Mouse (Mus musculus): Measurements from ENCODE around the gene Actr8. TPM values are rescaled to one million over a fixed set of nuclear protein-coding genes. Genes with fewer than 3 reads are reported as not detected.

The Actr8 gene
- polyA plus RNA-seq, 1 experiment from 2014 or later, result 60.0 TPM

DNA sequence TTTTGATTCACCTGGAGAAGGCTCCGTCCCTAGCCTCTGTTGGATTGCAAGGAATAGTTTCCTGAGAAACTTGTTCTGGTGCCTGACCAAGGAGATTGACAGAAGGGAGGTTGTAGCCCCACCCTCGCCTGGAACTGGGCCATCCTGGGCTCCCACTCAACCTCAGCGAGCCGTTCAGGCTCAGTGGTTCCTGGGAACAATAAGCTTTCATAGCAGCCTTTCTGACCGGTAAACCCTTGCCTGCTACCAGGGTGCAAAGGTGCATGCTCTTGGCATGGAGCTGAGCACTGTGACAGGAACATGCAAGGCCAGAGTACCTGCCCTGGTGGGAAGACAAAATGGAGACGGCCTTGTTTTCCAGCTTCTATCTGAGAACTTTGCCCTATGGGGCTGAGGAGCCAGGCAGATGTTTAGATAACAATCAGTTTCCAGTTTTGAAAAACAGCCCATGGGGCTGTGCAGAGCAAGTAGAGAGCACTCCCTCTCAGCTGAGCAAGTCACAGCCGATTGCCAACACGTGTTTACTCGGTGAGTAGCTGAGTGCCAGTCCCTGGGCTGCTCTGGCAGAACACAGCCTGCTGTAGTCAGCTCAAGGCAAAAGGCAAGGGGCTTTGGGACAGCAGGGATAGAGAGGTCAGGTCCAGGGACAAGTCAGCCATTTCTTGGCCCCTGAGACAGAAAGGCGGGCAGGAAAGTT is 31.9 kb downstream of the Actr8 start:
- no peak overlapping the region for H3K27ac ChIP-seq
- 66% methylated on average over 10 of the region's 10 CpGs for WGBS

GRCm38 (mm10) chr14:30011886-30012560 is 33.9 kb downstream of the Actr8 start:
- Histone ChIP-seq H3K4me2 (replicated peaks) (no peak overlapping the region), H3K36me3 (replicated peaks; ENCODE audit: control insufficient read depth, insufficient read depth) (no peaks in the 10 kb centered on the region), H3K27me3 (ENCODE audit: control insufficient read depth, insufficient read depth, low read length) (peaks cover 22% of the 10 kb centered on the region), H3K4me3 (replicated peaks; ENCODE audit: low read length) (no peak overlapping the region), H3K27ac (no peak overlapping the region), H3K4me1 (replicated peaks; ENCODE audit: control insufficient read depth, insufficient read depth, low read length) (peaks cover 10% of the 10 kb centered on the region; the same call in 1 of the 2 replicates), H3K9ac (no peak overlapping the region), H3K9me3 (ENCODE audit: control insufficient read depth, low read length) (no peaks in the 10 kb centered on the region)
- WGBS, result 77% methylated on average over 10 of the region's 10 CpGs
- ATAC-seq (ENCODE audit: low FRiP score) (peak; percentile 24; the same call in 1 of the 2 replicates), DNase-seq (ENCODE audit: low spot score) (no peak)

More for the DNA sequence above, 31.9 kb downstream of the Actr8 start:
- DNase-seq (ENCODE audit: low spot score), result no peak
- Histone ChIP-seq H3K27me3 (ENCODE audit: control insufficient read depth, insufficient read depth, low read length) (peaks cover 22% of the 10 kb centered on the region), H3K4me2 (replicated peaks) (no peak overlapping the region), H3K9ac (no peak overlapping the region), H3K4me1 (replicated peaks; ENCODE audit: control insufficient read depth, insufficient read depth, low read length) (peaks cover 10% of the 10 kb centered on the region; the same call in 1 of the 2 replicates), H3K4me3 (replicated peaks; ENCODE audit: low read length) (no peak overlapping the region), H3K36me3 (replicated peaks; ENCODE audit: control insufficient read depth, insufficient read depth) (no peaks in the 10 kb centered on the region), H3K9me3 (ENCODE audit: control insufficient read depth, low read length) (no peaks in the 10 kb centered on the region)
- ATAC-seq (ENCODE audit: low FRiP score), result no peak; the same call in 1 of the 2 replicates

- ATAC-seq (ENCODE audit: low FRiP score), result no peak
- Histone ChIP-seq H3K9ac (no peak overlapping the region), H3K27ac (no peak overlapping the region), H3K4me1 (replicated peaks; ENCODE audit: control insufficient read depth, insufficient read depth, low read length) (no peaks in the 10 kb centered on the region), H3K9me3 (ENCODE audit: control insufficient read depth, low read length) (no peaks in the 10 kb centered on the region), H3K36me3 (replicated peaks; ENCODE audit: control insufficient read depth, insufficient read depth) (no peaks in the 10 kb centered on the region), H3K4me3 (replicated peaks; ENCODE audit: low read length) (no peak overlapping the region), H3K4me2 (replicated peaks) (no peak overlapping the region), H3K27me3 (ENCODE audit: control insufficient read depth, insufficient read depth, low read length) (0 out of 2 replicates have a peak, but pooled peaks cover 6% of the 10 kb centered on the region)
- DNase-seq (ENCODE audit: low spot score), result no peak
- 75% methylated on average over 10 of the region's 10 CpGs for WGBS
Observed at GRCm38 (mm10) chr14:30014487-30014886, 36.4 kb downstream of the Actr8 start.

DNA sequence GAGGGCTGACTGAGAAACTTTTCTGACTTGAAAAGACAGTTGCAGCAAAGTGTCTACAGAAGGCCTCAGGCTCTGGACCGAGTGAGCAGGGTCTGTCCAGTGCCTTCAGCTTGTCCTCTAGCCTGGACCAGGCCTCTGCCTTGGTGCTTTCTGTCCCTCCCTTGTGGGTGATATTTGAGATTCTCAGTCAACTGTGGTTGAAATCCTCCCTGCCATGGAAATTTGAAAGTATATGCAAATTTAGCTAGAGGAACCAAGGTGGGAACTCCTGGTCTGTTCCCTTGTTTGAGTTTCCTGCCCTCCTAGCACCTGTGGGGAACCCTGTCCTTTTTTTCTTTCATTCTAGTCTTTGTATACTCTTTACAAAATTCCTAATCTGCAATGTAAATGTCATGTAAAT is 36.9 kb downstream of the Actr8 start:
- H3K27ac ChIP-seq, result no peak overlapping the region
- 0 out of 2 replicates have a peak, but pooled peaks cover 1% of the 10 kb centered on the region for H3K27me3 ChIP-seq (ENCODE audit: control insufficient read depth, insufficient read depth, low read length)
- 76% methylated on average over 1 of the region's 1 CpGs for WGBS
- H3K9me3 ChIP-seq (ENCODE audit: control insufficient read depth, low read length), result no peaks in the 10 kb centered on the region
- H3K4me3 ChIP-seq (replicated peaks; ENCODE audit: low read length), result no peak overlapping the region
- no peak for DNase-seq (ENCODE audit: low spot score)
- no peak overlapping the region for H3K9ac ChIP-seq
- no peaks in the 10 kb centered on the region for H3K36me3 ChIP-seq (replicated peaks; ENCODE audit: control insufficient read depth, insufficient read depth)
- no peaks in the 10 kb centered on the region for H3K4me1 ChIP-seq (replicated peaks; ENCODE audit: control insufficient read depth, insufficient read depth, low read length)
- no peak overlapping the region for H3K4me2 ChIP-seq (replicated peaks)
- ATAC-seq (ENCODE audit: low FRiP score), result no peak

DNA sequence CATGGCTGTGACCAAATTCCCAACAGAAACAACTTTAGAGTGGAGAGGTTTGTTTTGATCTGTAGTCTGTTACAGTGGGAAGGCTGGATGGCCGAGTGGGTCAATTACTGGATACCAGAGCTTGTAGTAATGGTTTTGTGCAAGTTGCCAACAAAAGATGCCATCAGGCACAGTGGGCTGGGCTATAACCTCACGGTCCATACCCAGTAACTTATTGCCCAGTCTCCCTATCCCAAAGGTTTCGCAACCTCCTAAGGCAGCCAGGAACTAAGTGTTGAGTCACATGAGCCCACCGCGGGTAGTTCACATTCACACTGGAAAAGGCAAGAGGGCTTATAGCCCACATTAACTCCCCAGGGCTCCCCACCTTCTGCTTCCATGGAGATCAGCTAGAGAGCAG is 38.5 kb downstream of the Actr8 start:
- Histone ChIP-seq H3K4me2 (replicated peaks) (no peak overlapping the region), H3K4me1 (replicated peaks; ENCODE audit: control insufficient read depth, insufficient read depth, low read length) (no peaks in the 10 kb centered on the region), H3K4me3 (replicated peaks; ENCODE audit: low read length) (no peak overlapping the region), H3K9me3 (ENCODE audit: control insufficient read depth, low read length) (no peaks in the 10 kb centered on the region), H3K9ac (no peak overlapping the region), H3K36me3 (replicated peaks; ENCODE audit: control insufficient read depth, insufficient read depth) (no peaks in the 10 kb centered on the region), H3K27me3 (ENCODE audit: control insufficient read depth, insufficient read depth, low read length) (no peaks in the 10 kb centered on the region), H3K27ac (no peak overlapping the region)
- 93% methylated on average over 5 of the region's 5 CpGs for WGBS
- no peak for ATAC-seq (ENCODE audit: low FRiP score)
- DNase-seq (ENCODE audit: low spot score), result no peak

DNA sequence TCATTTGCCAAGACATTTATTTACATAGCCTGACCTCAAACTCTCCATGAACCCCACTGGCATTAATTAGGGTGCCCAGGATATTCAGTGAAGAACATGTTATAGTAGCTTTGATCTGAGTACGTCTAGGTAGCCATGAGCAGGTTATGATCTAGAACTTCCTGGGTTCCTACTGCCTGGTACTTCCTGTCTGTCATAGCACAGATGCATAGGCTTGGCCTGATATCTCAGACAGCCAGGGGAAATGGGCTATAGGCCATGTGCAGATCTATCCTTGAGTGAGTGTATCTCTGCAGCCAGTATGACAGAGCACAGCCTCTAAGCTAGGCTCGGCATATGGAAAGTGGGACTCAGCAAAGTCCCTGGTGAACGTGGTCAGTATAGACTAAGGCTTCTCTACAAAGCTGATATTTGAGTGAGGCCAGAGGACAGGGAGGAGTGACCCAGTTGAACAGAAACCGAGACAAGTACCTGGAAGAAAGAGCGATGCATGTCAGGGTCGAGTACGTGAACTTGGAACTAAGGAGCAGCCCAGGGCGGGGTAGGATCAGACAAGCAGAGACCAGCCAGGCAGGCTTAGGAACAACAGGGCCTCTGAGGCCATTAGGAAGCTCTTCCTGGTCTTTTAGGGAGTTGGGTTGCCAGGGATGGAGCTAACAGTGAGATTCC is 39.8 kb downstream of the Actr8 start:
- 93% methylated on average over 8 of the region's 8 CpGs for WGBS
- Histone ChIP-seq H3K9ac (no peak overlapping the region), H3K27me3 (ENCODE audit: control insufficient read depth, insufficient read depth, low read length) (no peaks in the 10 kb centered on the region)

GRCm38 (mm10) chr14:30018463-30018801 is 40.3 kb downstream of the Actr8 start:
- no peak overlapping the region for H3K4me3 ChIP-seq (replicated peaks; ENCODE audit: low read length)
- H3K4me2 ChIP-seq (replicated peaks), result no peak overlapping the region
- no peaks in the 10 kb centered on the region for H3K27me3 ChIP-seq (ENCODE audit: control insufficient read depth, insufficient read depth, low read length)
- no peaks in the 10 kb centered on the region for H3K9me3 ChIP-seq (ENCODE audit: control insufficient read depth, low read length)
- ATAC-seq (ENCODE audit: low FRiP score) (no peak), DNase-seq (ENCODE audit: low spot score) (no peak)
- H3K27ac ChIP-seq, result no peak overlapping the region
- no peaks in the 10 kb centered on the region for H3K36me3 ChIP-seq (replicated peaks; ENCODE audit: control insufficient read depth, insufficient read depth)
- H3K9ac ChIP-seq, result no peak overlapping the region
- no peaks in the 10 kb centered on the region for H3K4me1 ChIP-seq (replicated peaks; ENCODE audit: control insufficient read depth, insufficient read depth, low read length)
- 86% methylated on average over 4 of the region's 4 CpGs for WGBS

More for the DNA sequence above, 39.8 kb downstream of the Actr8 start:
- Histone ChIP-seq H3K4me2 (replicated peaks) (no peak overlapping the region), H3K4me1 (replicated peaks; ENCODE audit: control insufficient read depth, insufficient read depth, low read length) (no peaks in the 10 kb centered on the region), H3K9me3 (ENCODE audit: control insufficient read depth, low read length) (no peaks in the 10 kb centered on the region), H3K36me3 (replicated peaks; ENCODE audit: control insufficient read depth, insufficient read depth) (no peaks in the 10 kb centered on the region), H3K27ac (no peak overlapping the region), H3K4me3 (replicated peaks; ENCODE audit: low read length) (no peak overlapping the region)
- ATAC-seq (ENCODE audit: low FRiP score), result no peak
- no peak for DNase-seq (ENCODE audit: low spot score)

- no peak overlapping the region for H3K9ac ChIP-seq
- H3K9me3 ChIP-seq (ENCODE audit: control insufficient read depth, low read length), result no peaks in the 10 kb centered on the region
- H3K4me1 ChIP-seq (replicated peaks; ENCODE audit: control insufficient read depth, insufficient read depth, low read length), result no peaks in the 10 kb centered on the region
- H3K36me3 ChIP-seq (replicated peaks; ENCODE audit: control insufficient read depth, insufficient read depth), result no peaks in the 10 kb centered on the region
- ATAC-seq (ENCODE audit: low FRiP score) (no peak), DNase-seq (ENCODE audit: low spot score) (no peak)
- H3K27me3 ChIP-seq (ENCODE audit: control insufficient read depth, insufficient read depth, low read length), result no peaks in the 10 kb centered on the region
- 96% methylated on average over 6 of the region's 6 CpGs for WGBS
- no peak overlapping the region for H3K4me2 ChIP-seq (replicated peaks)
- no peak overlapping the region for H3K27ac ChIP-seq
- H3K4me3 ChIP-seq (replicated peaks; ENCODE audit: low read length), result no peak overlapping the region
Observed at GRCm38 (mm10) chr14:30018846-30019245, 40.7 kb downstream of the Actr8 start.

DNA sequence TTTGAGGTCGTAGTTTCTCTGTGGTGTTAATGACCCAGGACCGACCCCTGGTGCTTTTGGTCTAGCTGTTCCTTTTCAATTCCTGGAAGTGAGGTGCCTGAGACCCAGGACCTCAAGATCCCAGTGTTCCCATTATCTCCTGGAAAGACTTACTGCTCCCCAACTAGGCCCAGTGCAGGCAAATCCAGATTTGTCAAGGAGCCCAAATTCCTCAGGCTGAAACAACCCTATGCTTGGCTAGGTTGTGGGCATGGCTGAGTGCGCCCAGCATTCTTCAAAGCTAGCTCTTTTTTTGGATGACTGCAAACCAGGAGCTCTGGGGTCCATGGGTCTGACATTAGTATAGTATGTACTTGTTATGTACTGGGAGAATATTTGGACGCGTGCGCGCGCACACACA is 41.2 kb downstream of the Actr8 start:
- no peaks in the 10 kb centered on the region for H3K27me3 ChIP-seq (ENCODE audit: control insufficient read depth, insufficient read depth, low read length)

More for the DNA sequence above, 41.2 kb downstream of the Actr8 start:
- Histone ChIP-seq H3K4me3 (replicated peaks; ENCODE audit: low read length) (no peak overlapping the region), H3K4me1 (replicated peaks; ENCODE audit: control insufficient read depth, insufficient read depth, low read length) (no peaks in the 10 kb centered on the region), H3K4me2 (replicated peaks) (no peak overlapping the region), H3K9ac (no peak overlapping the region), H3K27ac (no peak overlapping the region), H3K36me3 (replicated peaks; ENCODE audit: control insufficient read depth, insufficient read depth) (no peaks in the 10 kb centered on the region), H3K9me3 (ENCODE audit: control insufficient read depth, low read length) (no peaks in the 10 kb centered on the region)
- no peak for ATAC-seq (ENCODE audit: low FRiP score)
- DNase-seq (ENCODE audit: low spot score), result no peak
- 93% methylated on average over 8 of the region's 8 CpGs for WGBS

All from hindbrain, embryonic 14.5 days (tissue).